8 mouse cellular contexts compared by ENCODE assay signal in genomic region chr7:115865979-115866697, GRCm38 (mm10).
DNase-seq lines count a peak whose midpoint lies in the region; ATAC-seq and TF ChIP-seq lines count a peak whose summit lies in the region.
"Had no signal": no experiment of that assay in that cellular context is flagged by ENCODE, and none has a peak within 500 bp of the region (broad histone marks: within the 10 kb centered on the region; RNA-seq: fewer than 3 reads in every experiment).

No protein-coding gene starts in this region.

- no peaks in the 10 kb centered on the region for H3K36me3 ChIP-seq in lung, embryonic 14.5 days (ENCODE audit: insufficient read depth)
- no peaks in the 10 kb centered on the region for H3K36me3 ChIP-seq in intestine, embryonic 15.5 days

- DNase-seq in lung, embryonic 14.5 days: peak; percentile 25
- DNase-seq in lung, postnatal 14 days: no peak
- DNase-seq in embryo, embryonic 9.5 days (ENCODE audit: extremely low spot score): peak; percentile 38
- DNase-seq in retina, embryonic 14.5 days (ENCODE audit: low spot score): peak; percentile 75
- DNase-seq in adrenal gland, postnatal 14 days: no peak
- DNase-seq in thymus, postnatal 36 days: no peak
- DNase-seq: adrenal gland, postnatal 25 days had no signal

- peak overlapping the region; percentile 50 for H3K27ac ChIP-seq in lung, embryonic 14.5 days (ENCODE audit: low read depth)
- H3K27ac ChIP-seq in intestine, embryonic 15.5 days: peak overlapping the region; percentile 74

- no peaks in the 10 kb centered on the region for H3K27me3 ChIP-seq in lung, embryonic 14.5 days (ENCODE audit: insufficient read depth, low read length)
- H3K27me3 ChIP-seq in intestine, embryonic 15.5 days (replicated peaks): no peaks in the 10 kb centered on the region

- H3K4me3 ChIP-seq in lung, embryonic 14.5 days (ENCODE audit: low read depth, low read length): no peak overlapping the region
- no peak overlapping the region for H3K4me3 ChIP-seq in intestine, embryonic 15.5 days (replicated peaks)

- no peak overlapping the region for H3K9ac ChIP-seq in lung, embryonic 14.5 days
- H3K9ac ChIP-seq in intestine, embryonic 15.5 days: no peak overlapping the region

- peaks cover 10% of the 10 kb centered on the region; the same call in 1 of the 2 replicates for H3K4me1 ChIP-seq in lung, embryonic 14.5 days (ENCODE audit: insufficient read depth)
- peaks cover 8% of the 10 kb centered on the region for H3K4me1 ChIP-seq in intestine, embryonic 15.5 days (replicated peaks)

- ATAC-seq in lung, embryonic 14.5 days (ENCODE audit: insufficient read depth): peak; percentile 52; the same call in 1 of the 2 replicates
- ATAC-seq in intestine, embryonic 15.5 days: peak; percentile 63

- H3K4me2 ChIP-seq in lung, embryonic 14.5 days: peak overlapping the region; percentile 10; the same call in 1 of the 2 replicates
- H3K4me2 ChIP-seq in intestine, embryonic 15.5 days (replicated peaks): peak overlapping the region; percentile 41

- 40% methylated on average over 9 of the region's 9 CpGs for WGBS in lung, embryonic 14.5 days
- WGBS in intestine, embryonic 15.5 days: 39% methylated on average over 9 of the region's 9 CpGs

- TF ChIP-seq CTCF in lung, embryonic 14.5 days (IDR thresholded peaks at IDR 0.05; ENCODE audit: low read depth): no peak

- no peaks in the 10 kb centered on the region for H3K9me3 ChIP-seq in lung, embryonic 14.5 days (ENCODE audit: low read depth, low read length)
- no peaks in the 10 kb centered on the region for H3K9me3 ChIP-seq in intestine, embryonic 15.5 days

Comparison
In these comparisons a context has a peak if more than half of its experiments do, and no peak if none do; other contexts are left out.
1. DNase-seq: peak in lung, embryonic 14.5 days (single experiment), embryo, embryonic 9.5 days (single experiment) and retina, embryonic 14.5 days (single experiment); none in lung, postnatal 14 days (single experiment), adrenal gland, postnatal 14 days (single experiment) and thymus, postnatal 36 days (0 of 2).